Mouse (Mus musculus): ENCODE measurements around the gene Amz1. TPM values are rescaled to one million over a fixed set of nuclear protein-coding genes. Genes with fewer than 3 reads are reported as not detected.

Amz1 gene
- polyA plus RNA-seq, 1 experiment from 2014 or later: 1.2 TPM

GRCm38 (mm10) chr5:140785240-140785872 lies 61.4 kb downstream of the Amz1 start:
- Histone ChIP-seq H3K27me3 (ENCODE audit: control insufficient read depth, insufficient read depth, low read length) (no peaks in the 10 kb centered on the region), H3K27ac (ENCODE audit: low read length) (0 out of 2 replicates have a peak overlapping the region, but pooled peaks have one; percentile 2), H3K4me1 (ENCODE audit: control insufficient read depth, insufficient read depth, low read length) (peaks cover 26% of the 10 kb centered on the region), H3K36me3 (ENCODE audit: control insufficient read depth, insufficient read depth, low read length) (peaks cover 19% of the 10 kb centered on the region), H3K9me3 (replicated peaks; ENCODE audit: control insufficient read depth, low read length) (no peaks in the 10 kb centered on the region), H3K4me2 (ENCODE audit: low read depth, low read length) (no peak overlapping the region), H3K9ac (ENCODE audit: low read length) (peak overlapping the region; percentile 38; the same call in 1 of the 2 replicates), H3K4me3 (replicated peaks; ENCODE audit: low read length) (no peak overlapping the region)
- WGBS: 78% methylated on average over 13 of the region's 13 CpGs
- no peak for ATAC-seq (ENCODE audit: insufficient read depth, low FRiP score)

GRCm38 (mm10) chr5:140789561-140789960 lies 65.6 kb downstream of the Amz1 start:
- H3K4me3 ChIP-seq (replicated peaks; ENCODE audit: low read length): no peak overlapping the region

GRCm38 (mm10) chr5:140790392-140790791 lies 66.5 kb downstream of the Amz1 start:
- Histone ChIP-seq H3K9me3 (replicated peaks; ENCODE audit: control insufficient read depth, low read length) (no peaks in the 10 kb centered on the region), H3K27ac (ENCODE audit: low read length) (peak overlapping the region; percentile 93), H3K4me3 (replicated peaks; ENCODE audit: low read length) (no peak overlapping the region), H3K36me3 (ENCODE audit: control insufficient read depth, insufficient read depth, low read length) (no peaks in the 10 kb centered on the region), H3K4me2 (ENCODE audit: low read depth, low read length) (no peak overlapping the region), H3K9ac (ENCODE audit: low read length) (no peak overlapping the region), H3K27me3 (ENCODE audit: control insufficient read depth, insufficient read depth, low read length) (no peaks in the 10 kb centered on the region), H3K4me1 (ENCODE audit: control insufficient read depth, insufficient read depth, low read length) (peaks cover 63% of the 10 kb centered on the region)
- no peak for ATAC-seq (ENCODE audit: insufficient read depth, low FRiP score)
- 43% methylated on average over 2 of the region's 2 CpGs for WGBS

More at GRCm38 (mm10) chr5:140789561-140789960, 65.6 kb downstream of the Amz1 start:
- H3K27ac ChIP-seq (ENCODE audit: low read length): no peak overlapping the region
- no peak overlapping the region for H3K9ac ChIP-seq (ENCODE audit: low read length)
- no peak for ATAC-seq (ENCODE audit: insufficient read depth, low FRiP score)
- H3K4me2 ChIP-seq (ENCODE audit: low read depth, low read length): no peak overlapping the region
- H3K36me3 ChIP-seq (ENCODE audit: control insufficient read depth, insufficient read depth, low read length): 0 out of 2 replicates have a peak, but pooled peaks cover 8% of the 10 kb centered on the region
- H3K27me3 ChIP-seq (ENCODE audit: control insufficient read depth, insufficient read depth, low read length): no peaks in the 10 kb centered on the region
- H3K9me3 ChIP-seq (replicated peaks; ENCODE audit: control insufficient read depth, low read length): no peaks in the 10 kb centered on the region
- peaks cover 61% of the 10 kb centered on the region for H3K4me1 ChIP-seq (ENCODE audit: control insufficient read depth, insufficient read depth, low read length)

GRCm38 (mm10) chr5:140790937-140791877 lies 67.3 kb downstream of the Amz1 start:
- H3K27me3 ChIP-seq (ENCODE audit: control insufficient read depth, insufficient read depth, low read length): no peaks in the 10 kb centered on the region
- H3K9me3 ChIP-seq (replicated peaks; ENCODE audit: control insufficient read depth, low read length): no peaks in the 10 kb centered on the region
- H3K36me3 ChIP-seq (ENCODE audit: control insufficient read depth, insufficient read depth, low read length): no peaks in the 10 kb centered on the region
- H3K27ac ChIP-seq (ENCODE audit: low read length): peak overlapping the region; percentile 93
- H3K9ac ChIP-seq (ENCODE audit: low read length): peak overlapping the region; percentile 37; the same call in 1 of the 2 replicates
- ATAC-seq (ENCODE audit: insufficient read depth, low FRiP score): peak; percentile 65
- peak overlapping the region; percentile 34; the same call in 1 of the 2 replicates for H3K4me2 ChIP-seq (ENCODE audit: low read depth, low read length)
- H3K4me3 ChIP-seq (replicated peaks; ENCODE audit: low read length): no peak overlapping the region
- WGBS: 26% methylated on average over 9 of the region's 9 CpGs
- H3K4me1 ChIP-seq (ENCODE audit: control insufficient read depth, insufficient read depth, low read length): peaks cover 58% of the 10 kb centered on the region

GRCm38 (mm10) chr5:140792233-140792632 lies 68.3 kb downstream of the Amz1 start:
- Histone ChIP-seq H3K4me2 (ENCODE audit: low read depth, low read length) (no peak overlapping the region), H3K4me3 (replicated peaks; ENCODE audit: low read length) (no peak overlapping the region), H3K9ac (ENCODE audit: low read length) (no peak overlapping the region), H3K27me3 (ENCODE audit: control insufficient read depth, insufficient read depth, low read length) (no peaks in the 10 kb centered on the region), H3K9me3 (replicated peaks; ENCODE audit: control insufficient read depth, low read length) (no peaks in the 10 kb centered on the region), H3K36me3 (ENCODE audit: control insufficient read depth, insufficient read depth, low read length) (no peaks in the 10 kb centered on the region), H3K27ac (ENCODE audit: low read length) (peak overlapping the region; percentile 93), H3K4me1 (ENCODE audit: control insufficient read depth, insufficient read depth, low read length) (peaks cover 57% of the 10 kb centered on the region)
- WGBS: 25% methylated on average over 5 of the region's 5 CpGs
- no peak for ATAC-seq (ENCODE audit: insufficient read depth, low FRiP score)

GRCm38 (mm10) chr5:140794753-140795152 lies 70.8 kb downstream of the Amz1 start:
- no peaks in the 10 kb centered on the region for H3K9me3 ChIP-seq (replicated peaks; ENCODE audit: control insufficient read depth, low read length)
- 27% methylated on average over 3 of the region's 3 CpGs for WGBS
- H3K4me3 ChIP-seq (replicated peaks; ENCODE audit: low read length): no peak overlapping the region
- H3K36me3 ChIP-seq (ENCODE audit: control insufficient read depth, insufficient read depth, low read length): no peaks in the 10 kb centered on the region
- H3K4me2 ChIP-seq (ENCODE audit: low read depth, low read length): no peak overlapping the region
- H3K4me1 ChIP-seq (ENCODE audit: control insufficient read depth, insufficient read depth, low read length): peaks cover 48% of the 10 kb centered on the region
- H3K27ac ChIP-seq (ENCODE audit: low read length): no peak overlapping the region
- H3K27me3 ChIP-seq (ENCODE audit: control insufficient read depth, insufficient read depth, low read length): no peaks in the 10 kb centered on the region
- ATAC-seq (ENCODE audit: insufficient read depth, low FRiP score): no peak
- H3K9ac ChIP-seq (ENCODE audit: low read length): no peak overlapping the region

GRCm38 (mm10) chr5:140795176-140795575 lies 71.2 kb downstream of the Amz1 start:
- Histone ChIP-seq H3K9ac (ENCODE audit: low read length) (no peak overlapping the region), H3K27ac (ENCODE audit: low read length) (no peak overlapping the region), H3K4me3 (replicated peaks; ENCODE audit: low read length) (no peak overlapping the region), H3K4me2 (ENCODE audit: low read depth, low read length) (no peak overlapping the region), H3K9me3 (replicated peaks; ENCODE audit: control insufficient read depth, low read length) (no peaks in the 10 kb centered on the region), H3K36me3 (ENCODE audit: control insufficient read depth, insufficient read depth, low read length) (no peaks in the 10 kb centered on the region), H3K27me3 (ENCODE audit: control insufficient read depth, insufficient read depth, low read length) (no peaks in the 10 kb centered on the region), H3K4me1 (ENCODE audit: control insufficient read depth, insufficient read depth, low read length) (peaks cover 44% of the 10 kb centered on the region)
- 49% methylated on average over 2 of the region's 2 CpGs for WGBS
- ATAC-seq (ENCODE audit: insufficient read depth, low FRiP score): no peak

- H3K9me3 ChIP-seq (replicated peaks; ENCODE audit: control insufficient read depth, low read length): no peaks in the 10 kb centered on the region
- 84% methylated on average over 3 of the region's 3 CpGs for WGBS
- H3K36me3 ChIP-seq (ENCODE audit: control insufficient read depth, insufficient read depth, low read length): no peaks in the 10 kb centered on the region
- H3K4me3 ChIP-seq (replicated peaks; ENCODE audit: low read length): no peak overlapping the region
- no peak overlapping the region for H3K4me2 ChIP-seq (ENCODE audit: low read depth, low read length)
- H3K27me3 ChIP-seq (ENCODE audit: control insufficient read depth, insufficient read depth, low read length): no peaks in the 10 kb centered on the region
- ATAC-seq (ENCODE audit: insufficient read depth, low FRiP score): no peak
- H3K27ac ChIP-seq (ENCODE audit: low read length): no peak overlapping the region
- peaks cover 36% of the 10 kb centered on the region for H3K4me1 ChIP-seq (ENCODE audit: control insufficient read depth, insufficient read depth, low read length)
- H3K9ac ChIP-seq (ENCODE audit: low read length): no peak overlapping the region
These were observed 72.1 kb downstream of the Amz1 start for GRCm38 (mm10) chr5:140796051-140796450.

- Histone ChIP-seq H3K36me3 (ENCODE audit: control insufficient read depth, insufficient read depth, low read length) (no peaks in the 10 kb centered on the region), H3K27ac (ENCODE audit: low read length) (no peak overlapping the region), H3K4me1 (ENCODE audit: control insufficient read depth, insufficient read depth, low read length) (peaks cover 20% of the 10 kb centered on the region), H3K9me3 (replicated peaks; ENCODE audit: control insufficient read depth, low read length) (no peaks in the 10 kb centered on the region), H3K9ac (ENCODE audit: low read length) (no peak overlapping the region), H3K27me3 (ENCODE audit: control insufficient read depth, insufficient read depth, low read length) (no peaks in the 10 kb centered on the region), H3K4me3 (replicated peaks; ENCODE audit: low read length) (no peak overlapping the region), H3K4me2 (ENCODE audit: low read depth, low read length) (no peak overlapping the region)
- no peak; the same call in 1 of the 2 replicates for ATAC-seq (ENCODE audit: insufficient read depth, low FRiP score)
- 74% methylated on average over 7 of the region's 7 CpGs for WGBS
These were observed 74.2 kb downstream of the Amz1 start for GRCm38 (mm10) chr5:140798158-140798557.
